Mouse (Mus musculus) G1E (cell line): ENCODE results near the gene Jade2. TPM values are rescaled to one million over a fixed set of nuclear protein-coding genes. Genes with fewer than 3 reads are reported as not detected.

Source experiments
- ATAC-seq: 2 replicates; pipeline ENCODE4 v1.8.0; 2016; ENCODE audit warnings: mild to moderate bottlenecking; ENCODE audit not compliant: insufficient number of reproducible peaks, poor library complexity, low FRiP score, severe bottlenecking; ENCODE audit errors: extremely low read depth
- DNase-seq: peaks from one replicate; pipeline ENCODE4 v3.0.0; 2012; ENCODE audit warnings: low spot score
- H3K27me3 ChIP-seq: 2 replicates; pipeline ENCODE4 v1.6.1; 2012; ENCODE audit warnings: mild to moderate bottlenecking, low read length, inconsistent platforms; ENCODE audit not compliant: insufficient read depth
- H3K36me3 ChIP-seq: replicated peaks from 2 replicates; pipeline ENCODE3; 2012; ENCODE audit warnings: mild to moderate bottlenecking, inconsistent platforms
- H3K4me1 ChIP-seq: 2 replicates; pipeline ENCODE4 v1.6.1; 2012; ENCODE audit warnings: low read depth, low read length, inconsistent platforms, mixed read lengths; ENCODE audit not compliant: insufficient read depth
- H3K4me3 ChIP-seq: 2 replicates; pipeline ENCODE4 v1.5.1; 2012; ENCODE audit warnings: low read depth, mild to moderate bottlenecking, inconsistent platforms, low read length, moderate library complexity, mixed read lengths
- H3K9me3 ChIP-seq: replicated peaks from 2 replicates; pipeline ENCODE4 v1.6.1; 2012; ENCODE audit warnings: inconsistent platforms
- CTCF ChIP-seq: IDR thresholded peaks from 2 replicates; pipeline ENCODE4 v1.5.1; 2012; ENCODE audit warnings: low read depth, low read length, inconsistent platforms, mixed read lengths
- GATA1 ChIP-seq: IDR thresholded peaks from 2 replicates; pipeline ENCODE4 v1.6.1; 2012; ENCODE audit warnings: borderline replicate concordance, low read length, inconsistent platforms, mixed read lengths
- GATA2 ChIP-seq: IDR thresholded peaks from 2 replicates; pipeline ENCODE4 v1.6.1; 2012; ENCODE audit warnings: low read depth, low read length, inconsistent platforms, borderline replicate concordance
- POLR2AphosphoS5 ChIP-seq: IDR thresholded peaks from 2 replicates; pipeline ENCODE4 v1.6.1; 2012; ENCODE audit warnings: low read depth, low read length, inconsistent platforms; ENCODE audit not compliant: insufficient replicate concordance
- TAL1 ChIP-seq: conservative IDR thresholded peaks from 2 replicates; pipeline ENCODE4 v1.6.1; 2012; ENCODE audit warnings: low read depth, low read length, inconsistent platforms, mixed read lengths
- polyA plus RNA-seq: library from polyadenylated mRNA; stranded (reverse); fragments of >175 nt; gene quantifications from 2 replicates; pipeline ENCODE4 v1.2.3, GENCODE M21; 2012
- total RNA-seq, 2 experiments: library from RNA; stranded (forward) in 1 of 2; stranded (reverse) in 1 of 2; fragments of 200-1000 nt in 1 of 2; fragments of >200 nt in 1 of 2; fragmentation: Nextera tagmentation in 1 of 2; gene quantifications; 2 replicates each; pipeline ENCODE4 v1.2.3; 2014 to 2017

The Jade2 gene
- total and polyA plus RNA-seq, 3 experiments, result 7.0 to 13.7 (median 8.4) TPM

DNA sequence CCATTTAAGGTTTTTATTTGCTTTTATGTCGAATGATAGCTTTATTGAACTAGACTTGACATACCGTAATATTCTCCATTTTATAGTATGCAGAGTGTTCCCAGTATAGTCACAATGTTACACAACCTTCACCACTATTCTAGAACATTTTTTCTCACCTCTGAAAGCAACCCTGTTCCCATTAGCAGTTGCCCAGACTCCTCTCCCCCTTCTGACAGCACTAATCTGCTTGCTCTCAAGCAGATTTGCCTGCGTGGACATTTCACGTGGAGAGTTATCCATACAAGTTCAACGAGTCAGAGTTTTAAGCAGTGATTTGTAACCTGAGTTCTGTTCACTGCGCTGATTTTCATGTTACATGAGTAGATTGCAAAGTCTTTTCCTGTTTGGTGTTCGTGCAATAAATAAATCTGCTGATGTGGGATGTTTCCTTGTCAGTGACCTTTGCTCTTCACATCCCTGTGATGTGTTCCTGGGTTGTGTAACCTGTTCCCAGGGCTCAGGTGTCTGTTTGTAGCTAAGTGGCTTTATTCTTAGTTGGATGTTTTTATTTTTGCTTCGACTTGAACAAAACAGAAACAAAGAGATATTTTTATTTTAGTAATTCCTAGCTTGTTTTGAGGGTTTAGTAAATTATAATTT is 89.8 kb downstream of the Jade2 start:
- no peak for ATAC-seq
- no peaks in the 10 kb centered on the region for H3K27me3 ChIP-seq
- H3K9me3 ChIP-seq, result no peaks in the 10 kb centered on the region
- H3K4me3 ChIP-seq, result no peak overlapping the region
- no peak for DNase-seq
- peaks cover 58% of the 10 kb centered on the region for H3K36me3 ChIP-seq
- H3K4me1 ChIP-seq, result peaks cover 35% of the 10 kb centered on the region
- TF ChIP-seq GATA1, result no peak
- no peak for TF ChIP-seq GATA2
- no peak for TF ChIP-seq POLR2AphosphoS5
- TF ChIP-seq TAL1, result no peak
- TF ChIP-seq CTCF, result no peak

DNA sequence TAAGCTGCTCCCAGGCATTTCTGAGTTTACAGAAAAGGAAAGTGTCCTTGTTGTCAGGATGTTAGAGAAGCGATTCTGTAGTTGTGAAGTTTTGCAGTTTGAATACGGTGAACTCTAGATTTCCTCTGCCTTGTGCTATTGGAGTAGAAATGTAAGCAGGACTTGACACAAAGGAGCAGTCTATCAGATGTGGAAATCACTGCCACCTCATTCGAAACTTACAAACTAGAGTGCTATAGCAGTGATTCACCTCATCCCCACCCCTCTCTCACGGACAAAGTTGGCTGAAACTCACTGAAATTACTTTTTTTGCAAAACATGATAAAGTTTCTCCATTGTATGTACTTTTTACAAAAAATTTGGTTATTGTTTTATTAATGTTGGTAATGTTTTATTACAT is 92.6 kb downstream of the Jade2 start:
- peaks cover 39% of the 10 kb centered on the region for H3K4me1 ChIP-seq
- no peak for ATAC-seq
- H3K36me3 ChIP-seq, result peaks cover 33% of the 10 kb centered on the region
- H3K27me3 ChIP-seq, result no peaks in the 10 kb centered on the region
- peak overlapping the region; percentile 98; the same call in 1 of the 2 replicates for H3K4me3 ChIP-seq
- no peaks in the 10 kb centered on the region for H3K9me3 ChIP-seq
- no peak for TF ChIP-seq GATA2
- TF ChIP-seq CTCF, result no peak
- no peak for TF ChIP-seq TAL1
- no peak for TF ChIP-seq POLR2AphosphoS5
- TF ChIP-seq GATA1, result no peak
- no peak for DNase-seq

DNA sequence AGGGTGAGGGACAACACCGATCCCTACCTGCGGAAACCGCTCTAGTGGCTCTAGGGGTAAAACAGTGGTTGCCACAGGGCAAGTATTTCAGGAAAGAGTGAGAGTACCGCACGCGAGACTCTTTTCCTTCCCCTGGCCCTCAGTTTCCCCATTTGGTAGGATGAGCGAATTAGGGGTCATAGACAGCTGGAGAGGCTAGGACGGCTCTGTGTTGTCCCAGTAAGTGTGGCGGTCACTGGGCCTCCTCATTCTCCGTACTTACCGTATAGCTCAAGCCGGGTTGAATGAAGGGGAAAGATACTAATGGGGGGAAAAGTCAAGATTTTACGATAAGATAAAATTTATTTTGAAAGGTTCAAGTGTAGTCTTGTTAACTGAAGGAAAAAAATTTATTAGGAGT is 93.5 kb downstream of the Jade2 start:
- Histone ChIP-seq H3K36me3 (peaks cover 27% of the 10 kb centered on the region), H3K9me3 (no peaks in the 10 kb centered on the region), H3K27me3 (no peaks in the 10 kb centered on the region), H3K4me1 (peaks cover 39% of the 10 kb centered on the region), H3K4me3 (peak overlapping the region; percentile 98)
- no peak for ATAC-seq
- DNase-seq, result no peak
- TF ChIP-seq GATA1 (no peak), CTCF (no peak), TAL1 (no peak), GATA2 (no peak), POLR2AphosphoS5 (no peak)

Other genes with a start within 250 kb of the Jade2 start
- 73.2 and 91.1 TPM in 2 replicates for gene Nhp2, start 237.9 kb downstream of the Jade2 start, total RNA-seq (2014; fragmentation: Nextera tagmentation)
- 136 and 139 TPM in 2 replicates for gene Nhp2, start 237.9 kb downstream of the Jade2 start, total RNA-seq (2017)
- 202 and 235 TPM in 2 replicates for gene Nhp2, start 237.9 kb downstream of the Jade2 start, polyA plus RNA-seq
- gene Rmnd5b, start 221.8 kb downstream of the Jade2 start, total RNA-seq (2014; fragmentation: Nextera tagmentation), result 27.6 and 35.8 TPM in 2 replicates
- 26.8 and 28.0 TPM in 2 replicates for gene Rmnd5b, start 221.8 kb downstream of the Jade2 start, total RNA-seq (2017)
- gene Rmnd5b, start 221.8 kb downstream of the Jade2 start, polyA plus RNA-seq, result 15.7 and 18.4 TPM in 2 replicates
- not detected in 2 replicates for gene N4bp3, start 206.8 kb downstream of the Jade2 start, total RNA-seq (2014; fragmentation: Nextera tagmentation)
- gene N4bp3, start 206.8 kb downstream of the Jade2 start, total RNA-seq (2017), result 0.05 and 0.35 TPM in 2 replicates
- 0.08 and 0.13 TPM in 2 replicates for gene N4bp3, start 206.8 kb downstream of the Jade2 start, polyA plus RNA-seq
- not detected in 2 replicates for gene D930048N14Rik, start 206.7 kb downstream of the Jade2 start, total RNA-seq (2014; fragmentation: Nextera tagmentation)
- gene D930048N14Rik, start 206.7 kb downstream of the Jade2 start, total RNA-seq (2017), result 0.05 and 0.06 TPM in 2 replicates
- not detected in 2 replicates for gene D930048N14Rik, start 206.7 kb downstream of the Jade2 start, polyA plus RNA-seq
- 16.8 and 19.5 TPM in 2 replicates for gene 0610009B22Rik, start 168.8 kb downstream of the Jade2 start, total RNA-seq (2014; fragmentation: Nextera tagmentation)
- gene 0610009B22Rik, start 168.8 kb downstream of the Jade2 start, total RNA-seq (2017), result 39.6 and 41.1 TPM in 2 replicates
- 2.4 and 2.8 TPM in 2 replicates for gene 0610009B22Rik, start 168.8 kb downstream of the Jade2 start, polyA plus RNA-seq
- gene Sec24a, start 94.0 kb downstream of the Jade2 start, total RNA-seq (2014; fragmentation: Nextera tagmentation), result 35.7 and 40.9 TPM in 2 replicates
- 7.7 and 8.2 TPM in 2 replicates for gene Sec24a, start 94.0 kb downstream of the Jade2 start, total RNA-seq (2017)
- gene Sec24a, start 94.0 kb downstream of the Jade2 start, polyA plus RNA-seq, result 22.4 and 24.7 TPM in 2 replicates
- 103 and 125 TPM in 2 replicates for gene Sar1b, start 94.0 kb downstream of the Jade2 start, total RNA-seq (2014; fragmentation: Nextera tagmentation)
- 58.7 and 59.2 TPM in 2 replicates for gene Sar1b, start 94.0 kb downstream of the Jade2 start, total RNA-seq (2017)
- 2.9 and 4.0 TPM in 2 replicates for gene Sar1b, start 94.0 kb downstream of the Jade2 start, polyA plus RNA-seq
- gene Cdkn2aipnl, start 110.0 kb upstream of the Jade2 start, total RNA-seq (2014; fragmentation: Nextera tagmentation), result 148 and 158 TPM in 2 replicates
- gene Cdkn2aipnl, start 110.0 kb upstream of the Jade2 start, total RNA-seq (2017), result 81.5 and 86.8 TPM in 2 replicates
- 47.2 and 49.4 TPM in 2 replicates for gene Cdkn2aipnl, start 110.0 kb upstream of the Jade2 start, polyA plus RNA-seq
- gene Ube2b, start 143.1 kb upstream of the Jade2 start, total RNA-seq (2014; fragmentation: Nextera tagmentation), result 62.4 and 73.4 TPM in 2 replicates
- gene Ube2b, start 143.1 kb upstream of the Jade2 start, total RNA-seq (2017), result 106 and 113 TPM in 2 replicates
- 100.0 and 120 TPM in 2 replicates for gene Ube2b, start 143.1 kb upstream of the Jade2 start, polyA plus RNA-seq
- 6.8 and 12.6 TPM in 2 replicates for gene Cdkl3, start 146.6 kb upstream of the Jade2 start, total RNA-seq (2014; fragmentation: Nextera tagmentation)
- 2.3 and 2.5 TPM in 2 replicates for gene Cdkl3, start 146.6 kb upstream of the Jade2 start, total RNA-seq (2017)
- gene Cdkl3, start 146.6 kb upstream of the Jade2 start, polyA plus RNA-seq, result 0.78 and 0.90 TPM in 2 replicates
- 101 and 108 TPM in 2 replicates for gene Ppp2ca, start 241.0 kb upstream of the Jade2 start, total RNA-seq (2014; fragmentation: Nextera tagmentation)
- gene Ppp2ca, start 241.0 kb upstream of the Jade2 start, total RNA-seq (2017), result 106 and 109 TPM in 2 replicates
- gene Ppp2ca, start 241.0 kb upstream of the Jade2 start, polyA plus RNA-seq, result 16.4 and 20.1 TPM in 2 replicates